Mouse (Mus musculus) heart, postnatal 4 days (tissue): ENCODE measurements around the gene Ndfip2. TPM values are rescaled to one million over a fixed set of nuclear protein-coding genes. Genes with fewer than 3 reads are reported as not detected.
A peak's percentile ranks its signal among the peaks of the same experiment; 100 is the strongest.

Source experiments
- DNase-seq: peaks from one replicate; pipeline ENCODE4 v3.0.0; 2021
- total RNA-seq, 2 experiments: library from RNA; stranded (reverse); gene quantifications; 2 replicates each; pipeline ENCODE4 v1.2.3; 2021

Ndfip2 gene
- total RNA-seq, 2 experiments from 2014 or later = 33.9 to 35.4 TPM

DNA sequence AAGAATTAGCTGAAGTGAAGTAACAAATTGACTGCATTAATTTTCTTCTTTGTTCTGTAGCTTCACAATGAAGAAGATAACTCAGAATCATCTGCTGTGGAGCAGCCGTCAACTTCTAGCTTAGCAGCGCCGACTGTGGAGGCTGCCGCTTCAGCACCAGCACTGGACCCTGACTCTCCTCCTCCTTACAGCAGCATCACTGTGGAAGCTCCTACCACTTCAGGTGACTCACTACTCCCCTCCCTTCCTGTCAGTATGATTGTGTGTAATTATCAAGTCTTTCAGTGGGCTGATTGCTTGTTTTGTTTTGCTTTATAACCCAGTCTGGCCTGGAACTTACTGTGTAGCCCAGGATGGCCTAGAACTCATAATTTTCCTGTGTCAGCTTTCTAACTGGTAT is 29.2 kb downstream of the Ndfip2 start:
- DNase-seq = no peak

DNA sequence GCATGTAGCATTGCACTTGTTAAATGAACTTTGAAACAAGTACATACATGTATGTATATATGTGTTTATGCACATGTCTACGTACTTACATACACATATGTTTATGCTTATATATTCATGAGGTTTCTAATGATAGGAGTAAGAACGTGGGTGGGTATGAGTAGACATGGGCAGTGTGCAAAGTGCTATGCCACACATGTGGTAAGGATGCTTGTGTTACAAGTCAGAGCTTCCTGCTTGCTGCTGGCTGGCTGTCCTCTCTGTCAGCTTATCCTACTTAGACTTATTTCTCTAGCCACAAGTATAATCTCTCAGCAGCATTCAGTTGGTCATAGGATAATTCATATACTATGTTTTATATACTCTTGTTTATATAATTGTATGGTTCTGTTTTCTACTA is 29.6 kb downstream of the Ndfip2 start:
- DNase-seq = no peak

GRCm38 (mm10) chr14:105288529-105288928 is 30.2 kb downstream of the Ndfip2 start:
- no peak for DNase-seq

- no peak for DNase-seq
Observed at GRCm38 (mm10) chr14:105292139-105292538, 33.8 kb downstream of the Ndfip2 start.

DNA sequence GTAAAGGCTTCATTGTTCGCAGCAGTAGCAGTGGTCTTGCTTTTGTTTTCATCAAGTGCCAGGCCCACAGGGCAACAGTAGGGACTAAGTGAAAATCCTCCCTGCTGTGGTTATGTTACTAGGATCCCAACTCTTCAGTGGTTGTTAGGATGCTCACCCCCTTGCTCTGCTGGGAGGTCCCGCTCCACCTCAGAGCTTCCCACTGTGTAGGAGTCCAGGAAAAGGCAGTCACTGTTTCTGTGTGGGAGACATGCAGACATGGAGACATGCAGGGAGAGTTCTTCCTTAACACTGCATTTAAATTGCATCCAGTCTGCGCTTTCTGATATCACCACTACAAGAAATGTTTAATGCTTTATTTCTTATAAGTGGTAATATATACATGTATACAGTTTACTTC is 35.4 kb downstream of the Ndfip2 start:
- DNase-seq = no peak

- DNase-seq = no peak
Observed at GRCm38 (mm10) chr14:105295820-105296582, 37.6 kb downstream of the Ndfip2 start.

DNA sequence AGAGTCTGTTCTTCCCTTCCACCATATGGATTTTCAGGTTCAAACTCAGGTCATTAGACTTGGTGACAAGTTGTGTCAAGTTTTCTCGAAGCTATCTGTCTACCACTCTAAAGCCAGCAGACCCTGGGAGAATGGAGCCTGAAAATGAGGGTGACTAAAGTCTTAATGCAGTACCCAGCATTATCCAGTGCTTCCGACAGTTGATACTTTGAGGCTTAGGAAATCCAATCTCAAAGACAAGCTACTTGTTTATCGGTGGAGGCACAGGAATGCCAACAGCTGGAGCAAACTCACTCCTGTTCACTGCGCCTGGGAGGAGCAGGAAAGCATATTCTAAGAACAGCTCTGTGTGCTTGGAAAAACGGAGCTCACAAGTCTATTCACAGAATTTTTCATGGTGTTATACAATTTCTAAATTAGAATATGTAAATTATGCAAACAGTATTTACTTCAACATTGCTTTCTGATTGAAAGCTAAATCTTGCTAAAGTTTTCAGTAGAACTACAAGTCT is 41.4 kb downstream of the Ndfip2 start:
- DNase-seq = no peak

DNA sequence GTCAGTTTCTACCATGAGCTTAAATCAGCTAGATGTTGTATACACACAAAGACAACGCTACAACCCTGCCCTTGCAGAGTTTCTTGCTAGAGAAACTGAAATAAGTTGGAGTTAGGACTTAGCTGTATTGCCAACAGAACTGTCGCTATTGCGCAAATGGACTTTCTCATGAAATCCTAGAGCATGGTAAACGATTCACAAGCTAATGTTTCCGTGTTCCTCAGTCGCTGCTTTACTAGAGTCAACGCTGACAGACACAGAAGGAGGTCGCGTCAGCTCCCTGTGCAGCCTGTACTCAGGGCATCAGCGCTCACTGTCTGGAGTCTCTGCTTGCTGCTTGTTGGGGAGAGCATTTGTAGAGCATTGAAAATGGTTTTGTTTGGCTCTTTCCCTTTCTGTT is 42.2 kb downstream of the Ndfip2 start:
- no peak for DNase-seq

DNA sequence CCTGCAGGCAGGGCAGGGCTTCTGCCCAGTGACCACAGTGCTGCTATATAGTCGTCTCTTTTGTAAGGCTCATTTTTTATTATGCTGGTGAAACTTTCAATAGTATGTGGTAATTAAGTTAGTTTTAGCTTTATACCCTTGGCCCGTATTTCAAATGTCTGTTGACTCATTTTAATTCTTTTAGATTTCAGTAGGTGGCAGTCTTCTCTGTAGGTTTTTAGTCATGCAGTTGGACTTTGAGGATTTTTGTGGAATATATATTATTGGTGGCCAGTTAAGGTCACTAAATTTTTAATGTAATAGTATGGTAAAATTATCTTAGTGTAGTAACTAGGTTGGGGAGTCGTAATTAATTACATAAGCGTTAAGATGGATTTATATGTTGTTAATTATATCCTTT is 44.3 kb downstream of the Ndfip2 start:
- no peak for DNase-seq

GRCm38 (mm10) chr14:105307716-105308115 is 49.3 kb downstream of the Ndfip2 start:
- no peak for DNase-seq

GRCm38 (mm10) chr14:105312366-105312765 is 54.0 kb downstream of the Ndfip2 start:
- no peak for DNase-seq

GRCm38 (mm10) chr14:105312944-105313343 is 54.6 kb downstream of the Ndfip2 start:
- DNase-seq = no peak

- DNase-seq = peak; percentile 56
Observed at GRCm38 (mm10) chr14:105313877-105314276, 55.5 kb downstream of the Ndfip2 start.

GRCm38 (mm10) chr14:105321712-105322111 is 63.3 kb downstream of the Ndfip2 start:
- no peak for DNase-seq

- no peak for DNase-seq
Observed at GRCm38 (mm10) chr14:105322829-105323228, 64.5 kb downstream of the Ndfip2 start.

- DNase-seq = no peak
Observed at GRCm38 (mm10) chr14:105323448-105323847, 65.1 kb downstream of the Ndfip2 start.

DNA sequence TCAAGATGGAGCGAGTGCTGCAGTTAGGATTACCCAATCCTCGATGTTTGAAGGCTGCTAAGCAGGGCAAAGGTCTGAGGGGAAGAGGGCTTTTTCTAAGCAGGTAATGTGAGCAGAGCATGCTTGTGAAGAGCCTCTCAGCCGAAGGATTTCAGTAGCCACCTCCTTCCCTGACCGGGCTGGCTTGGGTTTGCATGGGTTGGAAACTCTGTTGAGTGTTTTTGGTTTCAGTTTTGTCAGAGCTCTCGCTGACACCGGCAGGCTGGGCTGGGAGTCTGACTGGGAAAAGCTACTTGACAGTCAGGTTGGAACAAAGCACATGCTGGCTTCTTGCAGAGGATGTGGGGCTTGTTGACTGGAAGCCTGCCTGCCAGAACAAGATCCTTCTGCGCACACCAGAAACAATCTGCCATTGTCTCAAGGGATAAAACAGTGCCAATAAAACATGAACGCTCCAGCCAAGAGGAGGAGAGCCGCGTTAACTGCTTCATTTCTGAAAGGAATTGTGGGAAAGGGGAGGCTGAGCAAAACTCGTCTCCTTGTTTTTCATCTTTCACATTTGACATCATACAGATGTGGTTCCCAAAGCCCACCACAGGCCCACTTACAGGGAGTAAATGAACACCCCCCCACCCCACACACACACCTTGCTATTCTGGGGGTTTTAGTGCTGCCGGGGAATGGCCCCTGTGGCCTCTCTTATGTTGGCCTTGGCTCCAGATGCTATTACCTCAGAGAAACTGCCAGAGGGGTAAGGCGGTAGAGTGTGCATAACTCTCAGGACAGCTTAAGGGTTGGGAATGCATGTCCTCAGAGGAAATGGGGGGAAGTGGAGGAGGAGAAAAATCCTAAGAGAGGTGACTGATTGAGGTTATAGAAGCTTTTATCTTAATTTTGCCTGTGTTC is 70.3 kb downstream of the Ndfip2 start:
- DNase-seq = peak; percentile 80

- DNase-seq = no peak
Observed at GRCm38 (mm10) chr14:105333475-105334094, 75.2 kb downstream of the Ndfip2 start.

DNA sequence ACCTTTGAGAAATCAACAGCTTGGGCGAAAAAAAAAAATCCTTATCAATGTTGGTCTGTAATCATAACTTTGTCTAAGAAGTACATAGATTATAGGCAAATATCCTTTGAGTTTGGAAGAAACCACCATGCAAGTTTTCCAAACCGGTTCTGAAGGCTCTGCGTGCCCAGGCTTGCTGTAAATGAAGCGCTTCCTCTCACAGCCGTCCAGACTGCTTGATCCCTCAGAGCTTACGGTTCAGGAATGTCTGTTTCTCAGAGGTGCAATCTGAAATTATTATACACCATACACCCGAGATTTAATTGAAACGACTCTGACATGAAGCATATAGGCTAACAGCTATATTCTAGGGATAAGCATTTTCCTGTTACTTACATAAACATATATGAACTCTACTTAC is 83.4 kb downstream of the Ndfip2 start:
- no peak for DNase-seq

- DNase-seq = no peak
Observed at GRCm38 (mm10) chr14:105354121-105354520, 95.7 kb downstream of the Ndfip2 start.
